Mouse (Mus musculus) right cerebral cortex, postnatal 25 days (tissue): ENCODE data around the gene Card19.

ENCODE experiments used
- DNase-seq: peaks from one replicate; pipeline ENCODE4 v3.0.0; 2022

Card19 gene

DNA sequence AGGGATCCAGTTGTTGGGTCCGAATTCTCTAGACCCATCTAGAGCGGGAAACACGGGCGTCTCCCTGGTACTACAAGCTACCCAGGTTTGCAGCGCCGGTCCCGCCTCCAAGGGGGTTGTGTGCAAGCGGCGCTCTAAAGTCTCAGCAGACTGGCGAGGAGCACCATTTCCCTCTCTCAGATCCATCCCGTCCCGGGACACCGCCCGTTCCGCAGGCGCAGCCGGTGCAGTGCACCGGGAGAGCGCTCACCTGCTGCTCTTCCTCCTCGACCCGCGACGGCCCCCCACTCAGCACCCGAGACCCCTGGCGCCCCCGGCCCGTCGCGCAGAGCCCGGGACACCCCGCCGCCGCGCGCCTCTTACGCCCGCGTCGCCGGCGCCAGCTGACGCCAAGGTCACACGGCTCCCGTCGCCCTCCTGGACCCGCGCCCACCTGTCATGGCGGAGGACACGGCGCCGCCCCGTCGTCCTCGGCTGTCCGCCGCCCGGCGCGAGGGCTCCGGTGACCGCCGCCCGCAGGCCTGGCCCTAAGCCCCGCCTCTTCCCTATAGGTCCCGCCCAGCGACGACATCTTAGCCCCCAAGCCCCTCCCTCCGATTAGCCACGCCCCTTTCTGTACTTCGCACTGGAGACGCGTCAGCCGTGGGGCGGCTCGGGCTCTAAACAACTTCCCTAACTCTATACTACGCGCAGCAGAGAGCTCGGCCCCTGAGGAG is at the start of gene Card19:
Gene Card19, minus strand, starts transcription at position 534 of the 716 bp plus-strand sequence.
- DNase-seq: peak; percentile 87

DNA sequence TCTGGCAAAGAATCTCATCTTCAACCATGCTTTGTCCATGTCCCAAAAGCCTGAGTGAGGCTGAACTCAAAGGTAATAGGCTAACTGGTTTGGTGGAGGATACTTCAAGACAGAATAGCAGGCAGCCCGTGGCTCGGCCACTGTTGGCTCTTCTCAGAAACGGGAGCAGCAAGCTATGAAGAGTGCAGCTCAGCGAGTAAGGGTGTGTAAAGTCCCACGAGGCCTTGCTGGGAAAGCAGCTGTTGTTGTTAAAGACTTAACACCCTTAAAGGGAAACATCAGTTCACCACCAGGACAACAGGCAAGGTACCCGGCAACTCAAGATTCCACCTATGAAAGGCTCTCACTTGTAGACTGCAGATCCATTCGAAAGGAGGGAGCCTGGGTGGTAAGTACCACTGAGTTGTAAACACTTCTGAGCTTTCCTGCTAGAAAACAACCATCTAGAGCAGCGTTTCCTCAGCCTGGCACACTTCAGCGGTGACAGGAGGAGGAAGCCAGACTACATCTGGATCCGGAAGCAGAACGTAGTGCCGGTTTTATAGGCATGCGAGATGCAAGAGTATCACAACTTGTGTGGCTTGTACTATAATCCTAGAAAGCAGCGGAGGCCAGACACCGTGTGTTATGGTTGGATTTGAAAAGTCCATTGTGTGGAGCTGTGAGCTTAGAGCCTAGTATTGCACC is 44.3 kb upstream of the Card19 start:
- DNase-seq: no peak

DNA sequence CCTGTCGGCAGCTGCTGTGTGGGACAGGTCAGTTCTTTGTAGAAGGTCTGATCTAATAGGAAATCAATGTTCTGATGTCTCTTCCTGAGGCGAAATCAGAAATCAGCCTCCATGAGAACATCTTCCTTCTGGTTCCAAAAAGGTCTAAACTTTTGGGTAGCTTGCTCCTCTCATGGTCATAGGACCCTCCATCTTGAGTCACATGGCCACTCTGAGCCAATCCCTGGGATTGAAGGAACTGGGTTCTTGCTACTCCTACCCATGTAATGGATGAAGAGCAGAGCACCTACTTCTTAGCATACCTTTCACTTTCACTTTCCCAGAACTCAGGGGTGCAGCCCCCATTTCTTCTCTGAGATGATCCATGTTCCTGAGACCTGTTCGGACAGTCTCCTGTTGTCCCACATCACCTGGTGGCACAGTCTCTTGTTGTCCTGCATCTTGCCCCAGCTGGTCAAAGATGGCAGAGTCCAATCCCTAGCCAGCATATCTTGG is 42.0 kb upstream of the Card19 start:
- no peak for DNase-seq

DNA sequence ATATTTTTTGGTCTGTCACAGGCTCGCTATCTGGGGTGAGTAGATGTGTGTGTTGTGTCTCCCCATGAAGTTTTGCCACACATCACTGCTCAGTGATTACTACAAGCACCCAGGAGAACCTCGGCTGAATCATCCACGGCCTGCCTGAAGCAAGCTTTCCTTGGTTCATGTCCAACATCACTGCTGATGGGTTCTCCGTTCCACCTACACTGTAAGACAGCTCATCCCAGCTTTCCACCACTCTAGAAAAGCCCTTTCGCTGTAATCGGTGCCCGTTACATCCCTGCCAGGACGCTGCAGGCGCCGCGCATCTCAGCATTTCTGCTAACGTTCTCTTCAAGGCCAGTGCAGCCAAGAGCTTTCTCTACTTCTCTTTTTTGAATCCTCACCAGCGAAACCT is 36.9 kb upstream of the Card19 start:
- peak; percentile 53 for DNase-seq

DNA sequence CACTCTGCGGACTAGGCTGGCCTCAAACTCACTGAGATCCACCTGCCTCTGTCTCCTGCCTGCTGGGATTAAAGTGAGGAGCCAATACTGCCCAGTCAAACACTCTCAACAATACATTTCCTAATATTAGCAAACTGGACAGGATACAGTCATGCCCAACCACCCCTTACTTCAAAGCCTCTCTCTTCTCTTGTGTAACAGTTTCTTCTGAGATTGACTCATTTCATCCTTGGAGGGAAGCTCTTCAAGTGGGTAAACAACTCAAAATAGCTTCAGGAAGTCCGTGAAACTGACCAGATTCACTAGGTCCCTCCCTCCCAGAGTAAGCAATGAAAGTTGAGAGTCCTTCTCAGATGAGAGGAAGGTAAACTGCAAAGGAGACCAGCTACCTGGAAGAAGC is 36.3 kb upstream of the Card19 start:
- DNase-seq: no peak

DNA sequence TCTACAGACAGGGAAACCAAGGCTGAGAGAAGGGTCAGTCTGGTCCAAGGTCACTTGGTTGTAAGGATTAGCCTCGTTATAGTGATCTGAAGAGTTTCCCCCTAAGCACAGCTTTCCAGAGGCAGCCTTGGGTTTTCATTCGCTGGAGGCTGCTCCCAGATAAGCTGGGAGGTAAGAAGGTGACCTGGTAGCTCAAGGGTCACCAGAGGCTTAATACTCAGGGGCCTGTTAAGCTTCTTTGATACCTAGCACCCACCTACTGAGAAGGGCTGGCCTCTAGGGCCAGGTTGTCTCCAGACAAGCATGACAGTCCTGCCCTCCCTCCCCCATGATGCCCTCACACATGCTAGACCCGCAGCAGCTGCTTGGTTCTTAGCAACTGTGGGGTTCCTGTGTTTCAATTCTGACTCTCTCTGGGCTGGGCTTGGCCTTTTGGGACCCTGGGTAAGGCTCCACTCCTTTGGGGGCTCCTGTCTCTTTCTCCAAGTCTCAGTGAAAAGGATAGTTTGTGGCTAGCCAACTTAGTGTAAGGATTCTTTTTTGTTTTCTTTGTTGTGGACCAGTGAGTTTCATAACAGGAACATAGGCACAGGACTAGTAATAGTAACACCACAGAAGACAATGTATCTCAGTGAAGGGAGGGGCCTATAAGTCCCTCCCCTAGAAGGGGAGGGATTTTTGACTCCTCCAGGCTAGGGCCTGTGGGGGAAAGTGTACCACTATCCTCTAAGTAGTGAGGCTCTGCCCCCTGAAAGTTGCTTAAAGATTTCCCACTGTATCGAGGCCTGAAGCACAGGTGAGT is 35.1 kb upstream of the Card19 start:
- no peak for DNase-seq

DNA sequence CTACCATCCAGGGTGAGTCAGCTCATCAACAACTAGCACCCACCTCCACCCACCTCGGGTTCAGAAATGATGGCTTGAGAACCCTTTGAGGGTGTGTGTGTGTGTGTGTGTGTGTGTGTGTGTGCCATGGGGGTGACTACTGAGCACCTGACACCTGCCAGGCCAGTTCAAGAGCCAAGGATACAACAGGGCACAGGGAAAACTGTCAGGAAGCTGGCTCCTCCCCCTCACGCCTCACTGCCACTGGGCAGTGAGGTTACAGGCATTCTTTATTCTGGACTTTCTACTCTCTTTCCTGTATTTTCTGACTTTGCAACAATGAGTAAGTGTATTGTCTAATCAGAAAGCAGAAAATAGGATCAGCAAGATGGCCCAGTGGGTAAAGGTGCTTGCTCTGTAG is 33.8 kb upstream of the Card19 start:
- DNase-seq: no peak

DNA sequence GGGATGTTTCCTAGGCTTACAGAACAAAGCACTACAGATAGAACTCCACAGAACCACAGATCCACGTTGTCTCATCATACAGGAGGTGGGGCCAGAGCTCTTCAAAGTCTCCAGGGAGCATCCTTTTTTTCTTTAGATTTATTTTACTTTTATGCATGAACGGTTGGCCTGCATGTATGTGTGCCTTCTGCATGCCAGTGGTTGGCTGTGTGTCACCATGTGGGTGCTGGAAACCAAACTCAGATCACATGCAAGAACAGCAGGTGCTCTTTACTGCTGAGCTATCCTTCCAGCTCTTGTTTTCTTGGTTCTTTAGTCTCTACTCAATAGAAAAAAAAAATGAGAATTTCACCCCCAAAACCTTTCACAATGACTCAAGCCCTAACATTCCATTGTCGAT is 33.1 kb upstream of the Card19 start:
- DNase-seq: no peak

DNA sequence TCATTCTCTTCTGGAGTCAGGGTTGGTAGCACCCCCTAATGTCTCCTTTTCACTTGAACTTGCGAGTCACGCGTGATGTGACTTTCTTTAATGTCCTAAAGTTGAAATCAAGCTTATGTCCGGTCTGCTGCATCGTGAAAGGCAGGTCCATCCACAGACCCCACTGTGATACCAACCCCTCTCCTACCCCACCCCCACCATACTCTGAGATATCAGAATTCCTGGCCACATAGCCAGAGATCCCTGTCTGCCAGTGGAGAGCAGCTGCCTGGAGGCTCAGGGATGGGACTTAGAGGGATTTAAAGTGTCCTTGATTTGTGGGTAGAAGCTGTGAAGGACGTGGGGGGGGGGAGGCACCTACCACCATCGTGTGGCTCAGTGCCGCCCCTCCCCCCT is 32.6 kb upstream of the Card19 start, which contains the start of gene Susd3:
Gene Susd3, minus strand, starts transcription at position 240 of the 396 bp plus-strand sequence.
- no peak for DNase-seq

DNA sequence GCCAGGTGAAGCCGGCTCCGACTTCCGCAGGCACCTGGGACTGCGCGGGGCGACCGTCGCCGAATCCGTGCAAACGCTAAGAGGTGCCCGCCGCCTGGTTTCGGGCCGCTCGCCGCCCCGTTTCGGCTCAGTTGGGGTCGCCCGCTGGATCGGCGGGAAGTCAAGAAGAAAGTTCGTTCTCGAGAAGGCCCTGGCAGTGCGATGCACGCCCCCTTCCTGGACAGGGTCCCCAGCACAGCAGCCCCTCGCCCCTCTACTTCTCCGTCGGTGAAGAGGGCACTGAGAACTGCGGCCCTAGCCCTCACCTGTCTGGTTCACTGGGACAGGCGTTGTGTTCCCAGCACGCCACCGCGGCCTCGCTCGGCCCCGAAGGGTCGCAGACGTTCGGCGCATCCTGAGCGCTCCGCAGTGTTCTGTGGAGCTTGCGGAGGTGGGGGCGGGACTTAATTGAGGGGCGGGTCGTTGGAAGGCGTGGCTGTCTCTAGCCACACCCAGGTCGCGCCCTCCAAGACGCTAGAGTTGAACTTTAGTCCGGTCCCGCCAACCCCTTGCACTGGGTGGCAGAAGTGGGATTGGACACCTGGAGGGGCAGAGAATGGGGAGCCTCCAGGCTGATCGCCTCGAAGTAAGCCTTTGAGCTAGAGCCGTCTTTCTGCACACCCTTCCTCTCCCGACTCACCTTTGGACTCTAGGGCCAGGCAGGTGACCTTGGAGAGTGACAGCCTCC is 32.1 kb upstream of the Card19 start:
- DNase-seq: no peak

DNA sequence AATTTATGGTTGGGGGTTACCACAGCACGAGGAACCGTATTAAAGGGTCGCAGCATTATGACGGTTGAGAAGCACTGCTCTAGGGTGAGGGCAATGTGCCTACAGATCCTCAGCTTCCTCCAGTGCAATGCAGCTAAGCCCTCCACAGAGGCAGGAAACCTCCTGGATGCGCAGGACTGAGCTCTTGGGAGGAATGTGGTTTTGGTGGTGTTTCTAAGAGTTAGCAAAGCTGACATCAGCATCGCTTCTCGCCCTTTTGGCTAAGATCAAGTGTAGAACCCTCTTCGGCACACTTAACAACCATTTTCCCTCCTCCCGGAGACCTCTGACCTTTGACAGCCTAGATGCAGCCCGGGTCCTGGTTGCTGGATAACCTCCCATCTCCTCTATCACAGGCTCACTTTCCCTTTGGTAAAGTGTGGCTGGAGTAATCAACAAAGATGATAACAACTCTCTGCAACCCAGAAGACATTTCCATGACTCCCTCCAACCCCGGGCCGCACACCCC is 31.4 kb upstream of the Card19 start:
- DNase-seq: no peak

DNA sequence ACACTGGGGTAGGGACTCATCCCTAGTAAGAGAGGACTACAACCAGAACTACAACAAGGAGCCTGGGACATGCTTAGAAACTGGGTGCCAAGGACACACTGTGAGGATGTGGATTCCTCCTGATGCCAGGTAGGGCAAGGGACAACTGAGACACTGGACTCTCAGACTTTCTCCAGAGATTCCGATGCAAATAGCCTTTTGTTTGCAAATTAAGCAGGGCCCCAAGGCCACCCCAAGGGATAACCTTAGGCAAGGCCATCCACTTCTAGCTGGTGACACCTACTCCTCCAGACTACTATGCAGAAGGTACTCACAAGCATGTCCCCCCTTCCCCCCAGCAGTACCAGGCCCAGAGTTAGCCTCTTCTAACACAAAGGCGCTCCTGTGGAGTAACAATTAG is 30.8 kb upstream of the Card19 start:
- DNase-seq: no peak

DNA sequence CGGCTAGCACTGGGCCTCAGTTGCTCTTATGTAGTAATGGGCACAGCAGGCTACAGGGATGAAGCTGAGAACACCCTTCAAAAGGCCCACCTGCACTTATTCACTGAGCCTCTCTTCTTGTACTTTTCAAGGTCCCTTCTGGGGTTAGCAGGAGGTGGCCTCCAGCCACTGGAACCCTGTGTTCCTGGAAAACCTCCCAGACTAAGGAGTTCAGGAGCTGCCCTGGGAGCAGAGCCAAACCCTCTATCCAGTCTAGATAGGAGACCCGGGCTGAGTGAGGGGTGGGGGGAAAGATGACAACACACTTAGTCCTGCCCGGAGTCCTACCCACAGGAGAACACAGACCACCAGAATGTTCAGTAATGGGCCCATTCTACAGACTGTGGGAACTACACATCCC is 30.2 kb upstream of the Card19 start:
- DNase-seq: no peak

DNA sequence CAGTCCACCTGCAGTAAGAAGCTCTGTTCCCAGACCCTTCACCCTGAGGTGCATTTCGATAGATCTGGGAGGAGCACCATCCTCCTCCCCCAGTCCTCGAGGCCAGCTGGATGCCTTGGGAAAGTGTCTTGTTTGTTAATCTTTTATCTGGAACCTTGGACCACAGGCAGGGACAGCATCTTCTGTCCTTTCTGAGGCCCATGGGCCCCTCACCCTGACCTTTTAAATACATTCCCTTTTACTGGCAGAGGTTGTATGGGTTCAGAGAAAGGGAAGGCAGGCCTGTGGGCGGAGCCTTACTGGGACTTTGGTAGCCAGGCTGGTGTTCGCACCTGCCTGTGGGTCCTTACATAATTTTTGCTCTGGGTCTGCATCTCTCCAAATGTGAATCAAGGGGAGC is 29.4 kb upstream of the Card19 start:
- no peak for DNase-seq

DNA sequence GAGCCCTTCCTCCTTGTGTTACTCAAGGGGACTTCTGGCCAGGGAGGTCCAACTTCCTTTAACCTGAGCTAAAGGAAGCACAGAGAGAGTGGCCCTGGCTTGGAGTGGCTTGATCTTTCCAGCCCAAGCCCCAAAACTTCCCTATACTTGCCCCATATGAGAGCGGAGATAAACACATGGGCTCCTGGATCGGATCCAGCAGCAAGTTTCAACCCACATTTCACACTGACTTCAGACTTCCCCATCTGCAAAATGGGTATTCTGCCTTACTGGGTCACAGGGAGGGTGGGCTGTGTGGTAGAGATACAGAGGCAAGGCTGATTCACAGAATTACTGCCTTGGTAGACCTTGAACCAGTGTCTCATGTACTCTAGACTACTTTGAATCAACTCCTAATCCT is 27.7 kb upstream of the Card19 start:
- DNase-seq: no peak

DNA sequence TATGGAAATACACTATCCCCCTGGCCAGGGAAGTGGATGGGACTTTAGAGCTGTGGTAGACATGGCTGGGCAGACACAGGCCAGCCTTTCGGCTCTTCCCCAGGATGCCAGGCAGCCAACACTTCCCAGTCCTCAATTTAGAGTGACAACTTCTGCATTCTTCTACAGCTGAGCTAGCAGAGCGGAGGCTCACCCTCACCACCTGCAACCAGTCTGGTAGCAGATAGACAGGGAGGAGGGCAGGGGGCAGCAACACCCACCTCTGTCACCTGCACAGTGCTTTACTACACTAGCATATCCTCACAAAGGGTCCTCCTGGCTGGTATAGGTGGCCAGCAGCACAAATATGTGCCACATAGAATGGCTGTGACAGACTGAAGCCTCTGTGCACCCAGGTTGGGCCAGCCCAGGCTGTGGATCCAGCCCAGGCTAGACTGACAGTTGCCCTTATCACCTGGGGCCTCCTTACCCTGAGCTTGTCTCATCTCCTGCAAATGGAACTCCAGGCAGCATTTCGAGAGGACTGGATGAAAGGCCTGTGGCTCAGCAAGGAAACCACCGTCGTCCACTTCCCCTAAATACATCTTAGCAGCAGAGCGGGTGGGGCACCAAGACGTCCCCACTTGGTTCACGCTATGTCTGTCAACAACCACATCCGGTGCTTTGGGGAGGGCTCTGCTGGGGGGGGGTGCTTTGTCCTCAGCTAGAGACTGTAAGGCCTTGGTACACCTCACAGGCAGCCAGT is 26.7 kb upstream of the Card19 start:
- no peak for DNase-seq

DNA sequence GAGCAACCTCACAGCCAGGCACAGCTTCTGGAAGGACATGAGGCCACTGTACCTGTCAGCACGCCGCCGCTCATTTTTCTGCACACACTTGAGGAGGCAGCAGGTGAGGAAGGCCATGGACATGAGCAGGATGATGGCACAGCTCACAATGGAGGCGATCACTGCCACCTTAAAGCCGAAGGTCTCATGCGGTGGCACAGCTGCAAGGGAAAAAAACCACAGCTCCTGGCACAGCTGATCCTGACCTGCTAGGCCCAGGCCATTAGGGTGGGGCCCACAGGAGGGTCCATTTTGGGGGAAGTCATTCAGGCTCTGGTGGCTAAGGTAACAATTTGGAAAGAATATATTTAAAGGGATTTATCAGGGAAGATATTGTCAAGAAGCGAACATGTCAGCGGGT is 22.9 kb upstream of the Card19 start:
- no peak for DNase-seq

DNA sequence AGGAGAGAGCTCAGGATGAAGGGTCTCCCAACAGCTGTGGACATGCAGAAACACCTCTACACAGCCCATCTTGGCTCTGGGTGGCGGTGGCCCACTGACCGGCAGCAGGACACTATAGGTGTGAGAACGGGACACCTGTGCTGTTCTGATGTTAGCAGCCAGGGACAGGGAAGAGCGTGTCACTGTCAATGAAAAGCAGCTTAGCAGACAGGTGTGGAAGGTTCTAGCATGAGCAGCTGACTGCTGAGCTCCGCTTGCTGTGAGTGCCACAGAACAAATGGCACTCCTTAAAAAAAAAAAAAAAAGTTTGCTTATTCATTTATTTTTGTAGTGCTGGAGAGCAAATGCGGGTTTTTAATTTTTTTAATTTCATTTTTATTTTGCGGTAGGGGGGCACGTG is 21.8 kb upstream of the Card19 start:
- DNase-seq: no peak

DNA sequence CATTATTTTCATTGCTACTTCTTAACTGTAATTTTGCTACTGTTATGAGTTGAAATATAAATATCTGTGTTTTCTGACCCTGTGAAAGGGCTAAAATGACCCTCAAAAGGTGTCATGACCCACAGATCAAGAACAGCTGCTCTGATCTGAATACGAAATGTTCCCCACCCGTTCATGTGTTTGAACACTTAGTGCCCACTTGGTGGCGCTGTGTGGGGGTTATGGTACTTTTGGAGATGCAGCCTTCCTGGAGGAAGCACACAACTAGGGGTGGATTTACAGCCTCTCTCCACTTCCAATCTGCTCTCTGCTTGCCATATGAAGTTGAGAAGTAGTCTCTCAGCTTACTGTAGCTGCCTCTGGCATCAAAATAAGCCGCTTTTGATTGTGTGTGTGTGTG is 18.9 kb upstream of the Card19 start:
- no peak for DNase-seq

DNA sequence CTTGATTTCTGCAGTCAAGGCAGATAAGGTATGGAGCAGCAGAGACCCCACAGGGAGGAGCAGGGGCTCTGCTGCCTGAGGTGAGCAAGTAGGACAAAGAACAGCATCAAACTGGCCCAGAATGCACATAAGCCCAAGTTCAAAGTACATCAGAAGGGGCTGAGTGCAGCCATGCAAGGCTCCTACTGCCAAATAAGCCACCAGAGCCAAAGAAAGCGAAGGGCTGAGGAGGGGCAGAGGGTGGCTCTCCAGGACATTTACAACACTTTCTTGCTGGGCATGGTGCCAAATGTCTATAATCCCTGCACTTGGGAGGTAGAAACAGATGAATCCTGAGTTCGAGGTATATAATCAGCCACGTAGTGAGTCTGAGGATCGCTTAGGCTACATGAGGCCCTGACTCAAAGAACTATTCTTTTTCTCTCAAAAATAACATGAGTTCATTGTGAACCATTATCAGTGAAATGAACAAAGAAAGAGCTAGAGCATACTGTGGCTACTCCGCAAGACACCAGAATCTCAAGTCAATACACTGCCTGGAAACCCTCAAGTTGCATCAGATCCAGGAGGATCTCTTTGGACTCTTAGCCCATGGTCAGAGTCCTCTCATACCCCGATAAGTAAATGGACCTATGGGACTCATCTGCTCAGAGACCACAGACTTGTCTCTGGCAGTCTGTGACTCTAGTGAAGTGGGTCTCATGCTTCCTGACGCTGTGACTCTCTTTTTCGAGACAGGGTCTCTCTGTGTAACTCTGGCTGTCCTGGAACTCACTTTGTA is 18.1 kb upstream of the Card19 start:
- no peak for DNase-seq

DNA sequence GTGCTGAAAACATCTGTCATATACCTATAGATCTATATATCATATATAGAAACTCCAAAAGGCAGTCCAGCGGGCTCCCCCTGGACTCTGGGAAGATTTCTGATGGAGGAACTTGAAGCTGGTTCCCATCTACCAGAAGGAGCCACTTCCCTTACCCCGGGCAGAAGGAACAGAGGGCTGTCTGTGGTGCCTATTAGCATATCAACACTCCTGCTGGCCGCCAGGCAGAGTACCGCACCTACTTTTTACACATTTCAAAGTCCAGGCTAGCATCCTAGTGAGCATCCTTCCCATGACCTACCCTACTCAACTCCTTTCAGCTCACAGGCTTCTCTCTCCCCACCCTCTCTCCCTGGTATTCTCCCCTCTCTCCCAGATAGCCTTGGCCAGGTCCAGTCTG is 9.8 kb upstream of the Card19 start:
- DNase-seq: no peak
